In the genomic region with DNA sequence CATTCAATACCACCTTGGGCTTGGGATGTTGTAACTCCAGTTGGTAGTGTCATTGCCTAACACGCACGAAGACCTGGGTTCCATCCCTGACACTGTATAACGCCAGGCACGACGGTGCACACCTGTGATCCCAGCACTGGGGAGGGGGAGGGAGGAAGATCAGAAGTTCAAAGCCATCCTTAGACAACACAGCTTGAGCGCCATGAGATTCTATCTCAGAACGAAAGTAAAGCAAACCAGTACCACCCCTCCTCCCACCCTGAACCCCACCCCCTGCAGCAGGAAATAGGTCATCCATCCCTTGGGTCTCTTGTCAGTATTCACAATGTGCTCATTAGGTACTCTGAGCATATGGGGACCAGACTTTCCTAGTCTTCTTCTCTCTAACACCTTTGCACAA, we compare ENCODE assay signal across 12 mouse cellular contexts.
A peak's percentile ranks its signal among the peaks of the same experiment; 100 is the strongest.
DNase-seq lines count a peak whose midpoint lies in the region; ATAC-seq and TF ChIP-seq lines count a peak whose summit lies in the region.
"Had no signal": no experiment of that assay in that cellular context is flagged by ENCODE, and none has a peak within 500 bp of the region (broad histone marks: within the 10 kb centered on the region; RNA-seq: fewer than 3 reads in every experiment).

No protein-coding gene starts in this region.

- no peak for TF ChIP-seq CTCF in layer of hippocampus, adult 2 months (conservative IDR thresholded peaks at IDR 0.05)

- peak overlapping the region; percentile 94 for H3K27ac ChIP-seq in layer of hippocampus, adult 2 months
- peak overlapping the region; percentile 81 for H3K27ac ChIP-seq in limb, embryonic 10.5 days

- H3K4me3 ChIP-seq in layer of hippocampus, adult 2 months, result no peak overlapping the region
- H3K4me3 ChIP-seq in limb, embryonic 10.5 days, result no peak overlapping the region
- H3K4me3 ChIP-seq: midbrain, embryonic 15.5 days had no signal

- no peak for DNase-seq in layer of hippocampus, adult 2 months (ENCODE audit: low spot score in 2 of 2)
- no peak for DNase-seq in layer of hippocampus, adult 9-10 months (ENCODE audit: low spot score)
- DNase-seq in limb, embryonic 10.5 days (ENCODE audit: low spot score), result no peak
- DNase-seq in thymus, postnatal 14 days, result peak; percentile 69
- DNase-seq in kidney, adult 18-20 months, result no peak
- no peak for DNase-seq in right cerebral cortex, postnatal 4 days
- DNase-seq: adrenal gland, adult 8-10 months; cerebellum, postnatal 10 days; kidney, adult 2 months; lung, postnatal 36 days had no signal

- H3K9me3 ChIP-seq in limb, embryonic 10.5 days (replicated peaks), result no peaks in the 10 kb centered on the region
- H3K9me3 ChIP-seq: midbrain, embryonic 15.5 days had no signal

- ATAC-seq in activated CD4-positive, CD25-positive, alpha-beta regulatory T cell, adult 4 months, result peak; percentile 51

- no peaks in the 10 kb centered on the region for H3K27me3 ChIP-seq in limb, embryonic 10.5 days (ENCODE audit: low read depth, poor library complexity, severe bottlenecking)
- H3K27me3 ChIP-seq: midbrain, embryonic 15.5 days had no signal

- H3K4me1 ChIP-seq in limb, embryonic 10.5 days, result peaks cover 64% of the 10 kb centered on the region
- H3K4me1 ChIP-seq: midbrain, embryonic 15.5 days had no signal

- no peaks in the 10 kb centered on the region for H3K36me3 ChIP-seq in limb, embryonic 10.5 days
- H3K36me3 ChIP-seq: midbrain, embryonic 15.5 days had no signal

- 74% methylated on average over 7 of the region's 7 CpGs for WGBS in limb, embryonic 10.5 days
